Mouse (Mus musculus) heart, postnatal 0 days (tissue): Measurements from ENCODE around the gene Ankrd16. TPM values are rescaled to one million over a fixed set of nuclear protein-coding genes. Genes with fewer than 3 reads are reported as not detected.

ENCODE experiments used
- ATAC-seq: fragments of 200-750 bp; cut with Nextera tagmentation; 2 replicates; pipeline ENCODE4 v1.8.0; 2017; ENCODE audit warnings: low read depth, moderate number of reproducible peaks, moderate library complexity; ENCODE audit not compliant: insufficient read depth
- DNase-seq: peaks from one replicate; pipeline ENCODE4 v3.0.0-alpha.2; 2016; ENCODE audit warnings: low spot score
- H3K27ac ChIP-seq: fragments of 300-500 bp; sonication (generic); 2 replicates; pipeline ENCODE4 v1.5.1; 2014; ENCODE audit warnings: low read depth, mild to moderate bottlenecking
- H3K27me3 ChIP-seq: fragments of 300-500 bp; sonication (generic); 2 replicates; pipeline ENCODE4 v1.6.1; 2014; ENCODE audit warnings: low read length, mixed read lengths; ENCODE audit not compliant: control insufficient read depth, insufficient read depth
- H3K36me3 ChIP-seq: fragments of 300-500 bp; sonication (generic); replicated peaks from 2 replicates; pipeline ENCODE4 v1.6.1; 2014; ENCODE audit warnings: low read length, mixed read lengths; ENCODE audit not compliant: control insufficient read depth, insufficient read depth
- H3K4me1 ChIP-seq: fragments of 300-500 bp; sonication (generic); 2 replicates; pipeline ENCODE4 v1.6.1; 2014; ENCODE audit warnings: antibody characterized with exemption; ENCODE audit not compliant: control insufficient read depth, insufficient read depth
- H3K4me2 ChIP-seq: fragments of 300-500 bp; sonication (generic); 2 replicates; pipeline ENCODE4 v1.6.1; 2014; ENCODE audit warnings: low read depth, mild to moderate bottlenecking, low read length, moderate library complexity
- H3K4me3 ChIP-seq: fragments of 300-500 bp; sonication (generic); 2 replicates; pipeline ENCODE4 v1.5.1; 2014; ENCODE audit warnings: low read depth, low read length
- H3K9ac ChIP-seq: fragments of 300-500 bp; sonication (generic); replicated peaks from 2 replicates; pipeline ENCODE4 v1.6.1; 2014; ENCODE audit warnings: low read depth, low read length, mixed read lengths
- H3K9me3 ChIP-seq: fragments of 300-500 bp; sonication (generic); replicated peaks from 2 replicates; pipeline ENCODE4 v1.6.1; 2016; ENCODE audit warnings: low read length; ENCODE audit not compliant: control insufficient read depth
- CTCF ChIP-seq: IDR thresholded peaks from 2 replicates; pipeline ENCODE4 v1.5.1; 2016; ENCODE audit warnings: antibody characterized with exemption, control low read depth, low read depth
- EP300 ChIP-seq: IDR thresholded peaks from 2 replicates; pipeline ENCODE4 v1.6.1; 2016; ENCODE audit warnings: antibody characterized with exemption, low read depth
- WGBS: fragments of 180-500 bp; shearing (Covaris S2); extraction: QIAGEN DNeasy Blood & Tissue Kit; methylation state at CpG from one replicate; pipeline ENCODE4 v1.1.7; 2014; 5-methylcytosine and 5-hydroxymethylcytosine counted together
- polyA plus RNA-seq: library from polyadenylated mRNA; unstranded; fragments of >200 nt; fragmentation: Nextera tagmentation; extraction: Ambion mirVana; gene quantifications from 2 replicates; pipeline ENCODE4 v1.2.1, GENCODE M21; 2015
- total RNA-seq: library from RNA; depleted of rRNA; stranded (reverse); fragments of >200 nt; gene quantifications from 2 replicates; pipeline ENCODE4 v1.2.3, GENCODE M21; 2014; ENCODE audit warnings: low replicate concordance

The Ankrd16 gene
- total and polyA plus RNA-seq, 2 experiments from 2014 or later: 19.8 to 23.0 TPM

GRCm38 (mm10) chr2:11739516-11740051 lies 38.1 kb upstream of the Ankrd16 start:
- H3K27me3 ChIP-seq: no peaks in the 10 kb centered on the region
- H3K9me3 ChIP-seq: no peaks in the 10 kb centered on the region
- no peak for TF ChIP-seq EP300
- TF ChIP-seq CTCF: no peak
- H3K4me2 ChIP-seq: no peak overlapping the region
- 91% methylated on average over 4 of the region's 4 CpGs for WGBS
- DNase-seq (no peak), ATAC-seq (no peak)
- peaks cover 45% of the 10 kb centered on the region for H3K36me3 ChIP-seq
- H3K4me3 ChIP-seq: no peak overlapping the region
- no peak overlapping the region for H3K9ac ChIP-seq
- H3K27ac ChIP-seq: no peak overlapping the region
- no peaks in the 10 kb centered on the region for H3K4me1 ChIP-seq

DNA sequence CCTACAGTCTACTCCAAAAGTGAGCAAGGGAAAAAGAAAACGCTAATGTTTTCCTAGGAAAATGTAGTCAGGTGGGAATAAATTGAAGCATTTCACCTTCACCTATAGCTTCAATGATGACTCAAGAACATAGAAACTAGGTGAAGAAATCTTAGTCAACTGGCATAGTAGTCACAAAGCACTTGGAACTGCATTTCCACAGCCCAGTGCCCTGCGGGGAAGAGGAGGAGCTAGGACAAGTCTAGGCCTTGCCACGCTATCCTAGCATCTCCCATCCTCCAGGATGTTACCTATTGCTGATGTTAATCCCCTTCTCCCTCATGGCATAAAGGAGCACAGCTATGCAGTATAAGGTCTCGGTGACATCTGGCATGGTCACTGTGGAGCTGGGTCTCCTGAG lies 15.1 kb upstream of the Ankrd16 start:
- WGBS: 90% methylated on average over 4 of the region's 4 CpGs
- Histone ChIP-seq H3K4me3 (no peak overlapping the region), H3K27ac (no peak overlapping the region), H3K9me3 (no peaks in the 10 kb centered on the region), H3K36me3 (peaks cover 96% of the 10 kb centered on the region), H3K4me1 (0 out of 2 replicates have a peak, but pooled peaks cover 4% of the 10 kb centered on the region), H3K9ac (no peak overlapping the region), H3K27me3 (no peaks in the 10 kb centered on the region), H3K4me2 (no peak overlapping the region)
- no peak for TF ChIP-seq EP300
- no peak for TF ChIP-seq CTCF
- ATAC-seq (no peak), DNase-seq (no peak)

DNA sequence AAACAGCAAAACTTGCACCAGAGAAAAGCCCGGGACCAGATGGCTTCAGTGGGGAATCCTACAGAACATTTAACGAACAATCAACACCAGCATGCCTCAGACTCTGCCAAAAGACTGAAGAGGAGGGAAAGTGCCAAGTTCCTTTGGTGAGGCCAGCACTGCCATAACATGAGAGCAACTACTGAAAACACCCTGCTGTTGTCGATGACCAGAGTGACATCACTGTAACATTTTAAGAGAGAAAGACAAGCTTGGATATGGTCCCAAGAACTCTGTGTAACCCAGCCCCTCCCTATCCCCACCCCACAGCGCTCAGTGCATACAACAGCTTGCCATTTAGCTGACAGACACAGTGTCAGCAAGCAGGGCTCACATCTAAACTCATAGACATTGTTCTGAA lies 12.0 kb upstream of the Ankrd16 start:
- Histone ChIP-seq H3K4me1 (0 out of 2 replicates have a peak, but pooled peaks cover 8% of the 10 kb centered on the region), H3K4me3 (no peak overlapping the region), H3K4me2 (no peak overlapping the region), H3K9me3 (no peaks in the 10 kb centered on the region), H3K36me3 (peaks cover 78% of the 10 kb centered on the region), H3K27me3 (no peaks in the 10 kb centered on the region), H3K27ac (no peak overlapping the region), H3K9ac (no peak overlapping the region)
- ATAC-seq: peak; percentile 72
- 49% methylated on average over 4 of the region's 4 CpGs for WGBS
- TF ChIP-seq CTCF (no peak), EP300 (no peak)
- DNase-seq: peak; percentile 32

- no peak overlapping the region for H3K4me3 ChIP-seq
- TF ChIP-seq EP300 (no peak), CTCF (no peak)
- peaks cover 69% of the 10 kb centered on the region for H3K36me3 ChIP-seq
- no peaks in the 10 kb centered on the region for H3K27me3 ChIP-seq
- peaks cover 9% of the 10 kb centered on the region; the same call in 1 of the 2 replicates for H3K4me1 ChIP-seq
- no peak overlapping the region for H3K4me2 ChIP-seq
- WGBS: 69% methylated on average over 5 of the region's 5 CpGs
- no peak for ATAC-seq
- no peak for DNase-seq
- no peak overlapping the region for H3K27ac ChIP-seq
- no peaks in the 10 kb centered on the region for H3K9me3 ChIP-seq
- H3K9ac ChIP-seq: no peak overlapping the region
Observed at GRCm38 (mm10) chr2:11766485-11767160, 11.1 kb upstream of the Ankrd16 start.

DNA sequence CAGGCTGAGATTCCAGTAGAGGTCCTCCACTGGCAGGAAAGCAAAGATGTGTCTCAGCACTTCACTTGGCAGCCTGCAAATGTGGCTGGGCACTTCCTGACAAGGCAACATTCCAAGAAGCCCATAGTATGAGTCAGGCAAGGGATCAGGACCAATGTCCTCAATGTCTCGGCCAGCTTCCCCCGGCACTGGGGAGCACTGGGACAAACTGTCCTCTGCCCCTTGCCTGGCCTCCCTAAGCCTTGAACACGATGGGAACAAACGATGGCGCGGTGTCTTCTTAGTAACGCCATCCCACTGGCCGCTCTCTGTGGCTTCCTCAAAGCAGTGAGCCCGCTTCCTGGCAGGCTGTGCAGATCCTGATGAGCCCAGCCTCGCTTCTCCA lies 10.5 kb upstream of the Ankrd16 start:
- H3K27me3 ChIP-seq: no peaks in the 10 kb centered on the region
- peaks cover 64% of the 10 kb centered on the region for H3K36me3 ChIP-seq
- H3K27ac ChIP-seq: no peak overlapping the region
- no peak for DNase-seq
- H3K4me1 ChIP-seq: peaks cover 14% of the 10 kb centered on the region; the same call in 1 of the 2 replicates
- ATAC-seq: no peak
- H3K4me2 ChIP-seq: no peak overlapping the region
- TF ChIP-seq CTCF: no peak
- no peak for TF ChIP-seq EP300
- H3K4me3 ChIP-seq: no peak overlapping the region
- H3K9me3 ChIP-seq: no peaks in the 10 kb centered on the region
- H3K9ac ChIP-seq: no peak overlapping the region
- 88% methylated on average over 10 of the region's 10 CpGs for WGBS

GRCm38 (mm10) chr2:11771701-11772100 lies 6.0 kb upstream of the Ankrd16 start:
- no peaks in the 10 kb centered on the region for H3K27me3 ChIP-seq
- peaks cover 21% of the 10 kb centered on the region for H3K36me3 ChIP-seq
- WGBS: 85% methylated on average over 4 of the region's 4 CpGs
- H3K27ac ChIP-seq: 0 out of 2 replicates have a peak overlapping the region, but pooled peaks have one; percentile 7
- no peak for TF ChIP-seq EP300
- no peak for DNase-seq
- H3K9me3 ChIP-seq: no peaks in the 10 kb centered on the region
- ATAC-seq: no peak
- H3K4me3 ChIP-seq: no peak overlapping the region
- no peak overlapping the region for H3K4me2 ChIP-seq
- peaks cover 28% of the 10 kb centered on the region; the same call in 1 of the 2 replicates for H3K4me1 ChIP-seq
- no peak overlapping the region for H3K9ac ChIP-seq
